Mouse (Mus musculus) gastrocnemius, postnatal 4 days (tissue): Measurements from ENCODE around the gene Smco4. TPM values are rescaled to one million over a fixed set of nuclear protein-coding genes. Genes with fewer than 3 reads are reported as not detected.
"Not testable (repeated sequence)": the region's sequence is repeated elsewhere in the genome, so short reads cannot be mapped to it uniquely, and the experiment has no call there.

Experiments
- DNase-seq, 2 experiments: peaks; one replicate each; pipeline ENCODE4 v3.0.0; 2021 to 2022; ENCODE audit warnings: low spot score in 2 of 2, mixed read lengths in 2 of 2
- total RNA-seq, 2 experiments: library from RNA; stranded (reverse); gene quantifications; 2 replicates each; pipeline ENCODE4 v1.2.3; 2021

The Smco4 gene
- total RNA-seq, 2 experiments from 2014 or later: 18.9 to 20.3 TPM

GRCm38 (mm10) chr9:15537455-15538048 is 44.3 kb downstream of the Smco4 start:
- no peak for DNase-seq

- DNase-seq: no peak
Measured at GRCm38 (mm10) chr9:15538979-15539533, 45.8 kb downstream of the Smco4 start.

- no peak for DNase-seq
Measured at GRCm38 (mm10) chr9:15541735-15542354, 48.6 kb downstream of the Smco4 start.

- no peak for DNase-seq
Measured at GRCm38 (mm10) chr9:15550461-15550961, 57.3 kb downstream of the Smco4 start.

GRCm38 (mm10) chr9:15551073-15551472 is 57.8 kb downstream of the Smco4 start:
- DNase-seq: not testable (repeated sequence)

- DNase-seq: no peak
Measured at GRCm38 (mm10) chr9:15551933-15552851, 59.0 kb downstream of the Smco4 start.

GRCm38 (mm10) chr9:15553322-15553721 is 60.1 kb downstream of the Smco4 start:
- no peak for DNase-seq

GRCm38 (mm10) chr9:15560451-15560850 is 67.2 kb downstream of the Smco4 start:
- no peak for DNase-seq

- no peak for DNase-seq
Measured at GRCm38 (mm10) chr9:15562353-15562752, 69.1 kb downstream of the Smco4 start.

- no peak for DNase-seq
Measured at GRCm38 (mm10) chr9:15574750-15575454, 81.7 kb downstream of the Smco4 start.

GRCm38 (mm10) chr9:15578427-15578826 is 85.2 kb downstream of the Smco4 start:
- DNase-seq: no peak

GRCm38 (mm10) chr9:15578946-15579345 is 85.7 kb downstream of the Smco4 start:
- DNase-seq: no peak

GRCm38 (mm10) chr9:15580176-15580575 is 86.9 kb downstream of the Smco4 start:
- no peak for DNase-seq

- DNase-seq: peak in 1 of 2 experiments; percentile 9
Measured at GRCm38 (mm10) chr9:15582026-15582425, 88.8 kb downstream of the Smco4 start.

- no peak for DNase-seq
Measured at GRCm38 (mm10) chr9:15584209-15584608, 91.0 kb downstream of the Smco4 start.

GRCm38 (mm10) chr9:15585956-15586355 is 92.7 kb downstream of the Smco4 start:
- no peak for DNase-seq

GRCm38 (mm10) chr9:15587157-15587854 is 94.1 kb downstream of the Smco4 start:
- no peak for DNase-seq

- no peak for DNase-seq
Measured at GRCm38 (mm10) chr9:15594148-15594547, 100.9 kb downstream of the Smco4 start.
